ENCODE assay signal across 8 mouse cellular contexts in the genomic region with DNA sequence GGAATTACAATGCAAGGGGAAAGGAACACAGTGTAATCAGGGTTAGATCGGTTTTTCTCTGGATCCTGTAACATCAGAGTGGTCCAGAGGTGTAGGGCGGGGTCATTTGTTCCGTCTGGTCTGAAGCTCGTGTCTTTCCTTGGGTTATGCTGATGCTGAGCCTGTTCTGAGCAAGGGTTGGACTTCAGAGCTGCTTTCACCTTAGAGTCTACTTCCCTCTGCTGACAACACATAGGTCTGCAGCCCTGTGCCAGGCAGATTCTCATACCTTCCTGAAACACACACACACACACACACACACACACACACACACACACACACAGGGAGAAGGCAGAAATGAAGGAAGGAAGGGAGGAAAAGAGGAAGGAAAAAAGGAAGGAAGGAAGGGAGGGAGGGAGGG. TPM values are rescaled to one million over a fixed set of nuclear protein-coding genes. Genes with fewer than 3 reads are reported as not detected.
DNase-seq lines count a peak whose midpoint lies in the region; ATAC-seq and TF ChIP-seq lines count a peak whose summit lies in the region.
"Had no signal": no experiment of that assay in that cellular context is flagged by ENCODE, and none has a peak within 500 bp of the region (broad histone marks: within the 10 kb centered on the region; RNA-seq: fewer than 3 reads in every experiment).

No protein-coding gene starts in this region.

- peak; percentile 56 for TF ChIP-seq CTCF in midbrain, postnatal 0 days (IDR thresholded peaks at IDR 0.05)

- H3K9ac ChIP-seq in midbrain, postnatal 0 days (replicated peaks; ENCODE audit: low read length, poor library complexity, severe bottlenecking), result no peak overlapping the region
- H3K9ac ChIP-seq in midbrain, embryonic 13.5 days (replicated peaks), result no peak overlapping the region
- H3K9ac ChIP-seq: embryonic facial prominence, embryonic 13.5 days had no signal

- ATAC-seq in midbrain, postnatal 0 days (ENCODE audit: low FRiP score), result no peak
- no peak for ATAC-seq in midbrain, embryonic 13.5 days

- no peak overlapping the region for H3K4me3 ChIP-seq in midbrain, postnatal 0 days (ENCODE audit: low read depth, low read length)
- no peak overlapping the region for H3K4me3 ChIP-seq in midbrain, embryonic 13.5 days (replicated peaks)
- H3K4me3 ChIP-seq: embryonic facial prominence, embryonic 13.5 days had no signal

- H3K27ac ChIP-seq in midbrain, postnatal 0 days (ENCODE audit: low read depth, low read length), result no peak overlapping the region
- no peak overlapping the region for H3K27ac ChIP-seq in midbrain, embryonic 13.5 days
- H3K27ac ChIP-seq: embryonic facial prominence, embryonic 13.5 days had no signal

- no peaks in the 10 kb centered on the region for H3K4me1 ChIP-seq in midbrain, postnatal 0 days (ENCODE audit: insufficient read depth, low read length)
- H3K4me1 ChIP-seq in midbrain, embryonic 13.5 days (replicated peaks), result no peaks in the 10 kb centered on the region
- H3K4me1 ChIP-seq: embryonic facial prominence, embryonic 13.5 days had no signal

- peak; percentile 17 for DNase-seq in midbrain, postnatal 0 days (ENCODE audit: low spot score)
- DNase-seq in NIH3T3 (ENCODE audit: low read depth), result peak; percentile 55
- peak; percentile 79 for DNase-seq in cerebellum, adult 9-10 months
- DNase-seq in kidney, postnatal 25 days, result peak; percentile 48 to 61
- DNase-seq in right cerebral cortex, postnatal 10 days (ENCODE audit: low spot score in 2 of 2), result peak; percentile 40 to 41
- no peak for DNase-seq in embryo, embryonic 11 days

- 75% methylated on average over 4 of the region's 4 CpGs for WGBS in midbrain, postnatal 0 days
- 77% methylated on average over 4 of the region's 4 CpGs for WGBS in midbrain, embryonic 13.5 days

- H3K4me2 ChIP-seq in midbrain, postnatal 0 days (ENCODE audit: low read depth, low read length, poor library complexity, severe bottlenecking), result no peak overlapping the region
- H3K4me2 ChIP-seq in midbrain, embryonic 13.5 days (replicated peaks), result no peak overlapping the region
- H3K4me2 ChIP-seq: embryonic facial prominence, embryonic 13.5 days had no signal

- H3K36me3 ChIP-seq in midbrain, postnatal 0 days (ENCODE audit: insufficient read depth, low read length), result no peaks in the 10 kb centered on the region
- no peaks in the 10 kb centered on the region for H3K36me3 ChIP-seq in midbrain, embryonic 13.5 days
- H3K36me3 ChIP-seq: embryonic facial prominence, embryonic 13.5 days had no signal

- no peaks in the 10 kb centered on the region for H3K27me3 ChIP-seq in midbrain, postnatal 0 days (ENCODE audit: insufficient read depth, low read length)
- no peaks in the 10 kb centered on the region for H3K27me3 ChIP-seq in midbrain, embryonic 13.5 days
- H3K27me3 ChIP-seq: embryonic facial prominence, embryonic 13.5 days had no signal

- no peaks in the 10 kb centered on the region for H3K9me3 ChIP-seq in midbrain, postnatal 0 days (ENCODE audit: low read length)
- H3K9me3 ChIP-seq in midbrain, embryonic 13.5 days, result no peaks in the 10 kb centered on the region
- H3K9me3 ChIP-seq: embryonic facial prominence, embryonic 13.5 days had no signal

RNA-seq across cellular contexts. Expression of a gene that starts 43.2 kb away (rescaled TPM):
- total RNA-seq in midbrain, postnatal 0 days (2014; rRNA removed), result 19.0 and 26.4 TPM in 2 replicates
- 4.3 and 5.9 TPM in 2 replicates for polyA plus RNA-seq in midbrain, postnatal 0 days (2015; fragmentation: Nextera tagmentation; extraction: Ambion mirVana)
- polyA plus RNA-seq in midbrain, embryonic 13.5 days (2015; fragmentation: Nextera tagmentation; extraction: Ambion mirVana), result 8.5 and 9.1 TPM in 2 replicates
